Mouse (Mus musculus): ENCODE results near the gene Nampt. TPM values are rescaled to one million over a fixed set of nuclear protein-coding genes. Genes with fewer than 3 reads are reported as not detected.

The Nampt gene
- polyA plus RNA-seq, 1 experiment from 2014 or later = 16.4 TPM

- DNase-seq (no peak), ATAC-seq (no peak)
- H3K36me3 ChIP-seq (replicated peaks; ENCODE audit: insufficient read depth, low read length) = no peaks in the 10 kb centered on the region
- no peak overlapping the region for H3K9ac ChIP-seq (replicated peaks)
- H3K4me1 ChIP-seq (ENCODE audit: insufficient read depth) = no peaks in the 10 kb centered on the region
- no peak overlapping the region for H3K4me2 ChIP-seq (ENCODE audit: low read depth, low read length)
- TF ChIP-seq CTCF (IDR thresholded peaks at IDR 0.05; ENCODE audit: low read depth) (no peak), EP300 (IDR thresholded peaks at IDR 0.05; ENCODE audit: low read depth) (no peak)
- no peak overlapping the region for H3K27ac ChIP-seq (ENCODE audit: low read depth)
- no peaks in the 10 kb centered on the region for H3K9me3 ChIP-seq (ENCODE audit: low read length)
- 81% methylated on average over 11 of the region's 11 CpGs for WGBS (ENCODE audit: insufficient replicate concordance)
- H3K4me3 ChIP-seq (ENCODE audit: low read depth, low read length) = no peak overlapping the region
- no peaks in the 10 kb centered on the region for H3K27me3 ChIP-seq (ENCODE audit: insufficient read depth, low read length)
These were observed 58.7 kb downstream of the Nampt start for GRCm38 (mm10) chr12:32877964-32878571.

GRCm38 (mm10) chr12:32879371-32879770 is 60.0 kb downstream of the Nampt start:
- Histone ChIP-seq H3K9me3 (ENCODE audit: low read length) (no peaks in the 10 kb centered on the region), H3K4me1 (ENCODE audit: insufficient read depth) (no peaks in the 10 kb centered on the region), H3K4me2 (ENCODE audit: low read depth, low read length) (no peak overlapping the region), H3K27ac (ENCODE audit: low read depth) (no peak overlapping the region), H3K4me3 (ENCODE audit: low read depth, low read length) (no peak overlapping the region), H3K36me3 (replicated peaks; ENCODE audit: insufficient read depth, low read length) (no peaks in the 10 kb centered on the region), H3K9ac (replicated peaks) (no peak overlapping the region), H3K27me3 (ENCODE audit: insufficient read depth, low read length) (no peaks in the 10 kb centered on the region)
- DNase-seq (no peak), ATAC-seq (no peak)
- TF ChIP-seq EP300 (IDR thresholded peaks at IDR 0.05; ENCODE audit: low read depth) = no peak
- no peak for TF ChIP-seq CTCF (IDR thresholded peaks at IDR 0.05; ENCODE audit: low read depth)
- 49% methylated on average over 3 of the region's 3 CpGs for WGBS (ENCODE audit: insufficient replicate concordance)

DNA sequence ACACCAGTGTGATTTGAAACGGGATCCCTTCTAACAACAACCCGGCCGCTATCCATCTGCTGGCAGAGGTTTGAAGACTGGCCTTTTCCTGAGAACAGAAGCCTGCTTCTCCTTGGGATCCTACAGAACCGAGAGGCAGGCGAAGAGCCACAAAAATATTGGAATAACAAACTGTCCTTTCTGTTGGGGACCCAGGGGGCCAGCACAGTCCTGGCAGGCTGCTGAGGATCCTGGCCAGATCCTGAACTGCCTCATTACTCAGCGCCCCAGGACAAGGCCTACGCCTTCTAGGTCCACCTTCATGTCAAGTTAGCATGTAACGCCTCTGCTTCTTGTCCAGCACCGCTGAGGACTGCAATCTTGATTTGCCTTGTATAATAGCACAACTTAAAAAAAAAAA is 65.0 kb downstream of the Nampt start:
- 72% methylated on average over 9 of the region's 9 CpGs for WGBS (ENCODE audit: insufficient replicate concordance)

DNA sequence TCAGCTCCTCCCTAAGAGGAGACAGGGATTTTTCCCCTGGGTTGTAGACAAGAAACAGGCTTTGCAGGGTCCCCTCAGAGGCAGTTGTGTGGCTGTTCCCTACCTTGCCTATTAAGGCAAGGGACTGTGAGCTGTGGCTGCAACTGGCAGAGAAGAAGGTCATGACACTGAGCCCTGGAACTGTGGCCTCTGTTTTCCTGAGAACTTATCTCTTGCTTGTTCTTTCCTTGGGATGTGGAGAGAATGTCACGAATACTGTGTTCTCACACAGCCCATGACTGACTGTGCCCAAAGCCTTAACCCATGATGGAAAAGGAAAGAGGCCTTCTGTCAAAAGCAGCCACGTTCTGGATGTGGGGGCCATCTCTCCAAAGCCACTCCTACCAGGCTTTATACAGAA is 65.7 kb downstream of the Nampt start:
- ATAC-seq (no peak), DNase-seq (no peak)
- H3K9me3 ChIP-seq (ENCODE audit: low read length) = no peaks in the 10 kb centered on the region
- no peak overlapping the region; the same call in 1 of the 2 replicates for H3K27ac ChIP-seq (ENCODE audit: low read depth)
- no peak for TF ChIP-seq CTCF (IDR thresholded peaks at IDR 0.05; ENCODE audit: low read depth)
- TF ChIP-seq EP300 (IDR thresholded peaks at IDR 0.05; ENCODE audit: low read depth) = no peak
- H3K4me1 ChIP-seq (ENCODE audit: insufficient read depth) = no peaks in the 10 kb centered on the region
- no peak overlapping the region for H3K4me3 ChIP-seq (ENCODE audit: low read depth, low read length)
- no peaks in the 10 kb centered on the region for H3K27me3 ChIP-seq (ENCODE audit: insufficient read depth, low read length)
- H3K36me3 ChIP-seq (replicated peaks; ENCODE audit: insufficient read depth, low read length) = no peaks in the 10 kb centered on the region
- 48% methylated on average over 2 of the region's 2 CpGs for WGBS (ENCODE audit: insufficient replicate concordance)
- no peak overlapping the region for H3K4me2 ChIP-seq (ENCODE audit: low read depth, low read length)
- H3K9ac ChIP-seq (replicated peaks) = no peak overlapping the region

More for the DNA sequence above, 65.0 kb downstream of the Nampt start:
- no peak overlapping the region for H3K4me3 ChIP-seq (ENCODE audit: low read depth, low read length)
- ATAC-seq = no peak
- DNase-seq = no peak
- no peak overlapping the region for H3K9ac ChIP-seq (replicated peaks)
- H3K9me3 ChIP-seq (ENCODE audit: low read length) = no peaks in the 10 kb centered on the region
- no peaks in the 10 kb centered on the region for H3K36me3 ChIP-seq (replicated peaks; ENCODE audit: insufficient read depth, low read length)
- TF ChIP-seq CTCF (IDR thresholded peaks at IDR 0.05; ENCODE audit: low read depth) (no peak), EP300 (IDR thresholded peaks at IDR 0.05; ENCODE audit: low read depth) (no peak)
- H3K27me3 ChIP-seq (ENCODE audit: insufficient read depth, low read length) = no peaks in the 10 kb centered on the region
- no peak overlapping the region for H3K4me2 ChIP-seq (ENCODE audit: low read depth, low read length)
- H3K27ac ChIP-seq (ENCODE audit: low read depth) = no peak overlapping the region
- no peaks in the 10 kb centered on the region for H3K4me1 ChIP-seq (ENCODE audit: insufficient read depth)

DNA sequence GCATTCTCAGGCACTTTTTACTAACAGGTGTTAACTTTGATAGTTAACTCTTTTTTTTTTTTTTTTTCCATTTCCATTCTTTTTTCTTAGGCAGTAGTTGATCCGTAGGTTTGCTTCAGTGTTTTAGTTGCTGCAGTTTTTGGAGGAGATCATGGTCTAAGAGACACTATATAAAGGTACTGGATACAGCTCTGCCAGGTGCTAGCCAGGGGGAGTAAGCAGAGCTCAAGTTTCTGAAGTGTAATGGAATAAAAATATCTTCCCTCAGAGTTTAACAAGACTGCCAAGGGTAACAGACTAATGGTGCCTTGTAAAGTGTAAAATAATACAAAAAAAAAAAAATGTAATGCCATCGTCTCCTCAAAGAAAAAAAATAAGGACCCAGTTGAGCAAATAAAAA is 67.0 kb downstream of the Nampt start:
- H3K4me1 ChIP-seq (ENCODE audit: insufficient read depth) = no peaks in the 10 kb centered on the region
- no peaks in the 10 kb centered on the region for H3K36me3 ChIP-seq (replicated peaks; ENCODE audit: insufficient read depth, low read length)
- no peak overlapping the region for H3K4me3 ChIP-seq (ENCODE audit: low read depth, low read length)
- TF ChIP-seq CTCF (IDR thresholded peaks at IDR 0.05; ENCODE audit: low read depth) = no peak
- no peak for TF ChIP-seq EP300 (IDR thresholded peaks at IDR 0.05; ENCODE audit: low read depth)
- H3K4me2 ChIP-seq (ENCODE audit: low read depth, low read length) = no peak overlapping the region
- no peaks in the 10 kb centered on the region for H3K27me3 ChIP-seq (ENCODE audit: insufficient read depth, low read length)
- WGBS (ENCODE audit: insufficient replicate concordance) = 68% methylated on average over 2 of the region's 2 CpGs
- no peak overlapping the region for H3K9ac ChIP-seq (replicated peaks)
- DNase-seq (no peak), ATAC-seq (no peak)
- H3K27ac ChIP-seq (ENCODE audit: low read depth) = no peak overlapping the region
- H3K9me3 ChIP-seq (ENCODE audit: low read length) = no peaks in the 10 kb centered on the region

DNA sequence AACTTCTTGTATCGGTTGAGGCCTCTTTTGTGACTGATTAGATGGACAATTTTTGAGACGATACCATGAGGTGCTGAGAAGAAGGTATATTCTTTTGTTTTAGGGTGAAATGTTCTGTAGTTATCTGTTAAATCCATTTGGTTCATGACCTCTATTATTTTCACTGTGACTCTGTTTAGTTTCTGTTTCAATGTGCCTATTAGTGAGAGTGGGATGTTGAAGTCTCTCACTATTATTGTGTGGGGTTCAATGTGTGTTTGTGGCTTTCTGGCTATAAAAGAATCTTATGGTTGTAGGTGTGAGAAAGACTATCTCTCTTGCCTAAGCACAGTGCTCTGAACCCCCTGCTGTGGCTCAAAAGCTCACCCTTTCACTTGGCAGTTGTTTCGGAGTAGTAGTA is 68.9 kb downstream of the Nampt start:
- Histone ChIP-seq H3K27me3 (ENCODE audit: insufficient read depth, low read length) (no peaks in the 10 kb centered on the region), H3K4me2 (ENCODE audit: low read depth, low read length) (no peak overlapping the region), H3K36me3 (replicated peaks; ENCODE audit: insufficient read depth, low read length) (no peaks in the 10 kb centered on the region), H3K4me1 (ENCODE audit: insufficient read depth) (peaks cover under 1% of the 10 kb centered on the region; the same call in 1 of the 2 replicates), H3K27ac (ENCODE audit: low read depth) (no peak overlapping the region), H3K9ac (replicated peaks) (no peak overlapping the region), H3K4me3 (ENCODE audit: low read depth, low read length) (no peak overlapping the region), H3K9me3 (ENCODE audit: low read length) (no peaks in the 10 kb centered on the region)
- ATAC-seq = no peak
- DNase-seq = no peak
- TF ChIP-seq CTCF (IDR thresholded peaks at IDR 0.05; ENCODE audit: low read depth) = no peak
- TF ChIP-seq EP300 (IDR thresholded peaks at IDR 0.05; ENCODE audit: low read depth) = no peak
- WGBS (ENCODE audit: insufficient replicate concordance) = 77% methylated on average over 3 of the region's 3 CpGs

Data from liver, postnatal 0 days (tissue).